Mouse (Mus musculus) frontal cortex, postnatal 10 days (tissue): ENCODE data around the gene Alb.

ENCODE experiments used
- DNase-seq, 2 experiments: peaks; one replicate each; pipeline ENCODE4 v3.0.0; 2022; ENCODE audit warnings: low spot score in 2 of 2, mixed read lengths in 1 of 2

Gene Alb

DNA sequence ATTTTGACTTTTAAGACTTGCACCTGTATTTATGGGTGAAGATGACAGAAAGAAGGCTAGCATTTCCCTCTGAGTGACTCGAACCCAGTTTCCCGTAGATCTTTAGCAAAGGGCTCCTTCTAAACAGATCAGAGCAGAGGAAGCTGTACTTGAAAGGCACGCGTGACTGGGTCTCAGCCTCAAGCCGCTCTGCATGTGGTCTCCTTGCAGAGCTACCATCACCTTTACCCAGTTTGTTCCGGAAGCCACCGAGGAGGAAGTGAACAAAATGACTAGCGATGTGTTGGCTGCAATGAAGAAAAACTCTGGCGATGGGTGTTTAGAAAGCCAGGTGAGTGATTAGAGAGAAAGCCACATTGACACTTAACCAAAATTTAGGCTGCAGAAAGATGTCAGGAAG, 31.7 kb downstream of the Alb start:
- DNase-seq, result no peak

DNA sequence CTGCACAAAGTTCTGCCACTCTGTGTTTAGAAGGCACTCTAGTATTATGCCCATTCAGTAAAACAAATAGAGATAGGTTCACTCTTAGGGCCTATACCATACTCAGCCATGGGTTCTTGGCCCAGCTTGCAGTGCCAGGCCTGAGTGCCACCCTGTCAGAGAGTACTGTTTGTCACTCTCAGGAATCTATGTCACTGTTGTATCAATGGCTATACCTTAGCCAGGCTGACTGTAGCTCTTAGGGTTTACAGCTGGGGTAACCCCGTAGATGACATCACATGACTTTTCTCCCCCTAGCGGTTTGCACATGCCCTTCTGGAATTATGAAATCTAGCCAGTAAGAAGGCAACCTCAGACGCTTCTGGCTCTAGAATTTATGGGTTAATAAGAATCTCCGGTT, 33.6 kb downstream of the Alb start:
- no peak for DNase-seq

GRCm38 (mm10) chr5:90499509-90499908, 38.8 kb downstream of the Alb start:
- DNase-seq, result no peak

- DNase-seq, result peak; percentile 13 to 65
Measured at GRCm38 (mm10) chr5:90500714-90501113, 40.0 kb downstream of the Alb start.

GRCm38 (mm10) chr5:90501752-90502151, 41.1 kb downstream of the Alb start:
- DNase-seq, result no peak

GRCm38 (mm10) chr5:90504742-90505141, 44.0 kb downstream of the Alb start:
- no peak for DNase-seq

DNA sequence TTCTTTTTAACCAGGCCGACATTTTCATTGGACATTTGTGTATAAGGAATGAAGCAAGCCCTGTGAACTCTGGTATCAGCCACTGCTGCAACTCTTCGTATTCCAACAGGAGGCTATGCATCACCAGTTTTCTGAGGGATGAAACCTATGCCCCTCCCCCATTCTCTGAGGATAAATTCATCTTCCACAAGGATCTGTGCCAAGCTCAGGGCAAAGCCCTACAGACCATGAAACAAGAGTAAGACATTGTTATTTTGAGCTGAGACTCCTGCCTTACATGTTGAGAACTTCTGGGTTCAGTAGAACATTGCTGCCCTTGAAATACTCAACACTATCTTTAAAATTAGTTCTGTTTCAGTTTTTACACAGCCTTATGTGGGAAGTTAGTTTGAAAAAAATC, 45.8 kb downstream of the Alb start:
- no peak for DNase-seq

GRCm38 (mm10) chr5:90507411-90507949, 46.8 kb downstream of the Alb start:
- DNase-seq, result no peak

DNA sequence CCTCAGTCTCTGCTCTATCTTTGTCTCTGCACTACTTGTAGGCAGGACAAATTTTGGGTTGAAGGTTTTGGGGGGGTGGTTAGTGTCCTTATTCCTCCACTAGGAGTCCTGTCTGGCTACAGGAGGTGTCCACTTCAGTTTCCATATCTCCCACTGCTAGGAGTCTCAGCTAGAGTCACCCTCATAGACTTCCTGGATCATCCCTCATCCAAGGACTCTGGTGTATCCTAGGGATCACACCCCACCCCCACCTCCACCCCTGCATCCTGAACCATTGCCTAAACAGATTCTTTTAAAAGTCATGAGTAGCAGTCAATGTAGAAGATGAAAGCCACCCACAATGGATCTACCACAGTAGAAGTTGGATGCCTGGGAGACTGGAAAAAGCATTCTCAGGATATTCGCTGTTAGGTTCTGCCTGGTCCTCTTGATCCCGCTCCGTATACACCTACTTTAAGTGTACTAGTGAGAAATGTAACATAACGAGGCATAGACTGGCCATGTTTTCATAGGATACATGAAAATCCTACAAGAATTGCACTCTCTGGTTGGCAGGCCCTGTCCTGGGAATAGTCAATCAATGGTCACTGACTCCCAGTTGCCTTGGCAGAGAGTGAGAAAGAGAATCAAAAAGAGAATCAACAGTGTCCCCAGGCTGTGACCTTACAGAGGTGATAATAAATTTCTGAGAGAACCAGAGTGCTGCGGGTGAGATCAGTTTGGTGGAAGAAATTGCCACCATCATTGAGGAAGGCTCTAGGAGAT, 49.3 kb downstream of the Alb start:
- no peak for DNase-seq

- DNase-seq, result no peak
Measured at GRCm38 (mm10) chr5:90512288-90512955, 51.7 kb downstream of the Alb start.

GRCm38 (mm10) chr5:90515561-90515960, 54.9 kb downstream of the Alb start:
- no peak for DNase-seq

- no peak for DNase-seq
Measured at GRCm38 (mm10) chr5:90518356-90519100, 57.8 kb downstream of the Alb start, which contains the start of gene Afm. Gene Afm (plus strand): TSS chr5:90518932.
